Mouse (Mus musculus) monocyte, adult 2 months (primary cell): ENCODE results near the gene Pdzd3.

ENCODE experiments used
- DNase-seq, 2 experiments: peaks; one replicate each; pipeline ENCODE4 v3.0.0; 2022; ENCODE audit warnings: low spot score in 2 of 2, low read depth in 1 of 2

The Pdzd3 gene

DNA sequence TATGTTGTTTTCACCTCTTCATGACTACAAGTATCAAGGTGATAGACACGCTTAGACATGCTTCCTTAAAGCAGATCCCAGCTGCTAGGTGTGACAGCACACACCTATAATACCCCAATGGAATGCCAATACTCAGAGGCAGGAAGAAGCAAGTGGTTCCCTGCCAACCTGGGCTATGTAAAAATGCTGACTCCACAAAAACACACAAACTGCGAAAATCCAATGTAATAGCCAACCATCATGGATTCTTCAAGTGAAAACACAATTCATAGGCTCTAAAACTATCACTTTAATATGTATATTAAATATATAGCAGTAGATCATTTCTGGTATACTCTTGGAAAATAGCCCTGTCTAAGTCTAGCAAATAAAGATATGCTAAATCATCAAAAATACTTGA lies 43.4 kb downstream of the Pdzd3 start:
- DNase-seq = no peak

DNA sequence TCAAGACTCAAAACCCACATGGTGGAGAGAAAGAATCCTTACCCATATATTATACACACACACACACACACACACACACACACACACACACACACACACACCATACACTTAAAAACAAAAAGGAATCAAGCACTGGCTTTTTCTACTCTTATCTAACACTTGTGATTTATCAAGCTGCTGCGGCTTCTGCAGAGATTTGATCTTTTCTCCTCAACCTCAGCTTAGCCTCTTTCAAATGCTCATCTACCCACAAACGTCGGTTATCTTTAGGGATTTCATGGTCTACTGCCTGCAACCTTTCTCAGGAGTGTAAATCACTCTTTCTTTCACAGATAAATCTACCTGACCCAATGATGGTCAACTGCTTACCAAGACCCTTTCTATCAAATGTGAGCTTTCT lies 50.8 kb downstream of the Pdzd3 start:
- no peak for DNase-seq

GRCm38 (mm10) chr9:44199580-44199979 lies 51.7 kb downstream of the Pdzd3 start:
- DNase-seq = no peak

GRCm38 (mm10) chr9:44199166-44199565 lies 52.1 kb downstream of the Pdzd3 start:
- no peak for DNase-seq
